Mouse (Mus musculus) erythroblast, embryonic 14.5 days (primary cell): Measurements from ENCODE around the gene Nxph1.

Source experiments
- GATA1 ChIP-seq: IDR thresholded peaks from 2 replicates; pipeline ENCODE4 v1.6.1; 2012; ENCODE audit warnings: low read length, inconsistent platforms, mixed read lengths
- TAL1 ChIP-seq: IDR thresholded peaks from 3 replicates; pipeline ENCODE4 v1.6.1; 2012; ENCODE audit warnings: low read length, inconsistent platforms, mixed read lengths

GRCm38 (mm10) chr6:9220724-9221453 is 272.7 kb downstream of the Nxph1 start:
- TF ChIP-seq TAL1 (no peak), GATA1 (no peak)
